Mouse (Mus musculus) T-helper 1 cell (primary cell): ENCODE results near the gene Tmem240.
"Not testable (repeated sequence)": the region's sequence is repeated elsewhere in the genome, so short reads cannot be mapped to it uniquely, and the experiment has no call there.

ENCODE experiments used
- in situ Hi-C: fragments of 300-600 bp; cut with MboI, MseI; formaldehyde crosslinking; loops from one replicate; pipeline ENCODE4 v1.15.1; 2025; ENCODE audit warnings: high pct_unique_total_duplicates

The Tmem240 gene

DNA sequence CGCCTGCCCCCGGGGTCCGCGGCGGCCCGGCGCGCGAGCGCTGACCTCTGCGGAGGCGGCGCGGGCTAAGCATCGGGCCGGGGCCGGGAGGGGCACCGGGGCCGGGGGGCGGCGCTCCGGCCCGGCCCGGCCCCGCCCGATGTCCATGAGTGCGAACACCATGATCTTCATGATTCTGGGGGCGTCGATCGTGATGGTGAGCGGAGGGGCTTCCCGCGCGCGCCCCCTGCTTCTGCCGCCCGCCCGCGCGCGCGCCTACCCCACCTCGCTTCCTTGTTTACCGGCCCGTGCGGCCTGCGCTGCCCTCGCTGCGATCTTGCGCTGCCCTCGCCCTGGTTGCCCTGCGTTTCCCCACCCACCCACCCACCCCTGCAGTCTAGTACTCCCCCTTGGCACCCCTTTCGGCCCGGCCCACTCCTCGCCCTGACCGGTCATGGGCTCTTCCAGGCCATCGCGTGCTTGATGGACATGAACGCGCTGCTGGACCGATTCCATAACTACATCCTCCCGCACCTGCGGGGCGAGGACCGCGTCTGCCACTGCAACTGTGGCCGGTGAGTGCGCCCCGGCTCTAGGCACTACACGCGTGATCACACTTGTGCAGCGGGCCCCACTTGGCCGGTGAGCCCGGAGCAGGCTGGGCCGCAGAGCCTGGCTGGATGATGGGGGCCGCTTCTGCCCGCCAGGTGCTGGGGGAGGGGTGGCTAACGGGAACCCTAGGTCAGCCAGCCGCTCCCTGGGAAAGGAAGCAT lies 527 bp downstream of the Tmem240 start:
- in situ Hi-C loops = loop anchor here (5.0 kb wide), 1 partner anchor 52 kb away; the partner anchor contains the start of gene Tmem88b

DNA sequence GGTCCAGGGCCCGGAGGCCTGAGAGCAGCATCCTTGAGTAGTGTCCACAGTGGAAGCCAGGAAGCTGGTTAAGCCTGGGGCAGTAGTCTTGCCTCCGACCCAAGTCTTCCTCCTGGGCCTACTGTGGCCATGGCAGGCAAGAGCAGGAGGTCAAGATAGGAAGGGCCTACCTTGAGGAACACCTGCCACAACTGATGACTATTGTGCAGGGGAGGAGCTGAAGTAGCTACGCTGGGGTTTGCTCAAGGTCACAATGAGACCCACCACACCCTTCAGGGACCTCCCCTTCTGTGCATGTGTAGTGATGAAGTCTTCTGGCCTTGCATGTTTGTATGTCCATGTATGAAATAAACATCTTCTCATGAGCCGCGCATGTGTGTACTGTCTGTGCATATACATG lies 1.2 kb downstream of the Tmem240 start:
- in situ Hi-C loops = loop anchor here (5.0 kb wide), 1 partner anchor 52 kb away; the partner anchor contains the start of gene Tmem88b

DNA sequence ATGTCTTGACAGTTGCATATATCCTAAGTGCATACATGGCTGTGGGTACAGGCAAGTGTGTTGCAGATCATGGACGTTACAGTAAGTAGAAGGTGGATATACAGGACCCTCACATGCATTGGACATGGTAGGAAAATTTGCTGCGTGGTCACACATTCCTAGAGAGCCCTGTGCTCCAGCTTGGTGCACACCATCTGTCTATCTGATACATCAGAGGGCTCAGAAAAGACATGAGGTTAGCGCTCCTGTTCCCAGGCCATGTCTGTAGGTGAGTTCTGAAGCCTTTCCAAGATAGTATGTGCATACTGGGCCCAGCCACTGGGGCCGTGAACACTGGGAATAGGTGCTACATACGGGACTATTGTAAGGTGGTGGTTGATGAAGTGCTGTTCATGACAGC lies 1.8 kb downstream of the Tmem240 start:
- in situ Hi-C loops = loop anchor here (5.0 kb wide), 1 partner anchor 51 kb away; the partner anchor contains the start of gene Tmem88b

DNA sequence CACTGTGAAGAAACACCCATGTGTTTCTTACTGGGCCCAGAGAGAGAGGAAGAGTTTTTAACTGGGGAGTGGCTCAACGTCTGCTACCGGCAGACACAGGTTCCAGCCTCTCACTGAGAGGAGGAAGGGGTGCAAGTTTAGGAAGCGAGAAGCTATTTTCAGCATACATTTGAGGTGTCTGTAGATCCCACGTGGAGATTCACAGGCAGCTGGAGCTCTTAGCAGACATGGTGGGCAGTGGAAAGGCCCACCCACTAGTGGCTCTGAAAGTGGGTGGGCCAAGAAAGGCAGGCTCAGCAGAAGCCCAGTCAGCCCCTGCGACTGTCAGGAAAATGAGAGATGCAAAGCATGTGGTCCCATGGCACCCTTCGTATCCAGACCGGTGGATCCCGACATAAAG lies 3.7 kb downstream of the Tmem240 start:
- in situ Hi-C loops = loop anchor here (5.0 kb wide), 1 partner anchor 49 kb away; the partner anchor contains the start of gene Tmem88b

DNA sequence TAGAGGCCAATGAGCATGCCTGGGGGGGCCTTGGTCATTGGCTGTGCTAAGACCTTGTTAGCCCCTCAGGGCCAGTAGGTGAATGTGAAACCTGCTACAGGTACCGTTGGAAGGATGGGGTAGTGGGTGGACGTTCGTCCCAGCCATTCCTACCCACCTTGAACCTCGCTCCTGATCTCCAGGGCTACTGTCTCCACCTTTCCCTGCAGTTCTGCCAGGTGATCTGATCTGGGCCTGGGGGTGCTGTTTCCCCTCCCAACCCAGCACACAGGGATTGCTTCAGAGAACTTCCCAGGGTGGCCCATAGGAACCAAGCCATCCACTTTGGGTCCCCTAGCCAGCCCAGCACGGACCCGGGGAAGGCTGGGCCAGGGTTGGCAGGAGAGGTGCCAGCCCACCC lies 4.6 kb downstream of the Tmem240 start:
- in situ Hi-C loops = loop anchor here (5.0 kb wide), 1 partner anchor 48 kb away; the partner anchor contains the start of gene Tmem88b

DNA sequence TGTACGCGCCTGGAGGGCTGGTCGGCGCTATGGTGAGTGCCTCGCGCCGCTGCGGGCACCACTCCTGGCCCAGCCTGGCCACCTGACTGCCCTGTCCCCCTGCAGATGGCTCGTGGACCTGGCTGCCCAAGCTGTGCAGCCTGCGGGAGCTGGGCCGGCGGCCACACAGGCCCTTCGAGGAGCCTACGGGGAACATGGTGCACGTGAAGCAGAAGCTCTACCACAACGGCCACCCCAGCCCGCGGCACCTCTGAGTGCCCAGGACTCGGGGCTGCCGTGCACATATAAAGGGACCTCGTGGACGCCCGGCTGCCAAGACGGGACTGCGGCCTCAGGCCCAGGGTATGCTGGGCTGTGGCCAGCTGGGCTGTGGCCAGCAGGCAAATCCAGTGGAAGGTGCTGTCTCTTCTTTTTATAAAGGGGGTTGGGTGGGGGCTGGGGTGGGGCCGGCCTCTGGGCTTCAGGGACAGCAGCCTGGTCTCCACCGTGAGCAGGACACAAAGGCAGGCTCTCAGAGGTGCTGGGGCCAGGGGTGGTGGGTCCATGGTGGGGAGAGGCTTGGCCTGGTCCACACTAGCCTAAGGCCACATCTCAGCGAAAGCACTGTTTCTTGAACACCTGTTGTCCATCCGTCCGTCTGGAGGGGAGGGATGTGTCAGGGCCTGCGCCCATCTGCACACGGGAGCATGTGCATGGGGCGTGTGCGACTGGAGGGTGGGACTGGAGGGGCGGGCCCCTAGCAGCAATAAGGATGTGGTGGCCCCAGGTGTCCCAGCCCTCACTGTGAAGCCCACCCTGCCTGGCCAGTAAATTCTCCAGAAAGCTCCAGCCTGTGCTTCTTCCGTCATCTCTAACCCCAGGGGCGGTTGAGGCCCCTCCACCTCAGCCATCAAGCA lies 5.4 kb downstream of the Tmem240 start:
- in situ Hi-C loops = loop anchor here (5.0 kb wide), 1 partner anchor 47 kb away; the partner anchor contains the start of gene Tmem88b

DNA sequence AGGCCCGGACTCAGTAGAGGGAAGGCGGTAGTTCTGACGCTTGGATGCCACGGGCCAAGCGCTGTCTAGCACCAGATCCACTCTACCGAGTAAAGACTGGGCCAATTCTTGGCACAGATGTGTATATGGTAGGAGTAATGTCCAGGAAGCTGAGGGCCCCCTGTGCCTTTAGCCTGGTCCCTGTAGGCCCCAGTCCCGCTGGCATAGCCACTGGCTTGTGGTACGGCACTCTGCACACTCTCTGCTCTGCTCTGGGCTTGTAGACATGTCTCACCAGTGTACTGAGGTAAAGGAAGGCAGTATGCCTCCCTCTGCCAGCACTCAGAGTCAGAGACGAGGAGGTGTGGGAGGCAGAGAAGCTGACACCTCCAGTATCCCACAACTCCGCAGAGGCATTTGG lies 6.1 kb downstream of the Tmem240 start:
- in situ Hi-C loops = not testable (repeated sequence)

DNA sequence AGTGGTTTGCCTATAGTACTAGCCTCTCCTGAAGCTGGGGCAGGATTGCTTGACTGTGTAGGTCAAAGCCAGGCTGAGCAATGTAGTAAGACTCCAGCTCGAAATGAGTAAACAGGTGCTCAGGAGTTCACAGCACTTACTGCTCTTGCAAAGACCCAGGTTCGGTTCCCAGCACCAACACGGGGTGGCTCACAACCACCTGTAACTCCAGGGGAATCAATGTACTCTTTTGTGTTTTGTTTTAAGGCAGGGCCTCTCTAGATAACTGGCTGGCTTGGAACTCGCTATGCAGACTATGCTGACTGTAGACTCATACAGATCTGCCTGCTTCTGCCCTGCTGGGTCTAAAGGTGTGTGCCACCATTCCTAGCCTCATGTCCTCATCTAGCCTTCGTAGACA lies 8.1 kb downstream of the Tmem240 start:
- in situ Hi-C loops = no loop called here

DNA sequence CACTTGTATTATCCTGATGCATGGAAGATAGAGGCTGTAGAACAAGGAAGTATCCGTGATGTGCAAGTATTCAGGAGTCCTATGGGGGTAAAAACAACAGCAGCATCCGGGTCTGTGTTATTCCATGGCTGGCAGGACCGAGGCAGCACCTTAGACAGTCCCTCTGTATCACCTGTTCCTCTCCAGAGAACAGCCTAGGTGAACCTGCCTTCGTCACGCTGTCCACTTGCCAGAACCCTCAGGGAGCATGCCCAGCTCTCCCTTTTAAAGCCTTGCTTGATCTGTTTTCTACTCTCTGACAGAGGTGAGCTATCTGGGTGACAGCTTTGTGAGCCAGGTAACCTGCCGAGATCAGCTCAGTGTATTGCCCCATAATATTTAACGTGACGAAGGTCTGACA lies 9.9 kb downstream of the Tmem240 start:
- in situ Hi-C loops = no loop called here

DNA sequence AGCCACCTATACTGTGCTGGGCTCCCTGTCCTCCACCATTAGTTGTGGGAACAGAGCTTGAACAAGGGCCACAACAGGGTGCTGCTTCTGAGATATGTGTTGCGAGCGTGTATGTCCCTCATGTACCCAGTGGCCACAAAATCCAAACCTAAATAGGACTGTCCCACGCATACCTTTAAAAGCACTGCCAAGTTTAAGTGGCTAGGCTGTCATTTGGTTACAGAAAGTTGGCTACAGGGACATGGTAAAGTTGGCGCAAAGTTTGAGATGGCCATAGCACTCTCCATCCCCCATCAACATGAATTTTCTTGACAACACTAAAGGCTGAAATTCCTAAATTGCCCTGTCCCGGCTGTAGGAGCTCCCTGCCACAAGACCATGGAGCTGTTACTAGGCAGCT lies 10.5 kb downstream of the Tmem240 start:
- in situ Hi-C loops = no loop called here

DNA sequence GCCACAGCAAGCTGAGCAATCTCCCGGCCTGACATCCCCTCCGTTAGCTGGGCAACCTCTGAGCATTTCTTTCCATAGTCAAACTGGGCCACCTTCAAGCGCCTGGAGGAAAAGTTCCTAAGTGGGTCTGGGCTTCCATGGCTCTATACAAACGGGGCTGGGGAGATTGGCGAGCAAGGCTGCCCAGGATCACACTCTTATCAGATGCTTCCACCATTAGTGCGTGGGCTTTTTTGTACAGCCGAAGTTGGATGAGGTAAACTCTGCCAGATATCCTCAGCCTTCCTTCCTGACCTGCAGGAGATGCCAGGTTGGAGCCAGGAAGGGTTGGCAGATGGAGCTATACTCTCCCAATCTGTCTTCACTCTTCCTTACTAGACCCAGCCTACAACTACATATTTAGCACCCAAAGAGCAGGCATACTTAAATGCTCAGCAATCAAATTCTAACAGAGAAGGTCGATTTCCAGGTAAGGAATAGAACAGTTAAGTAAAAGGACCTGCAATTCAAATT lies 11.5 kb downstream of the Tmem240 start:
- in situ Hi-C loops = no loop called here

DNA sequence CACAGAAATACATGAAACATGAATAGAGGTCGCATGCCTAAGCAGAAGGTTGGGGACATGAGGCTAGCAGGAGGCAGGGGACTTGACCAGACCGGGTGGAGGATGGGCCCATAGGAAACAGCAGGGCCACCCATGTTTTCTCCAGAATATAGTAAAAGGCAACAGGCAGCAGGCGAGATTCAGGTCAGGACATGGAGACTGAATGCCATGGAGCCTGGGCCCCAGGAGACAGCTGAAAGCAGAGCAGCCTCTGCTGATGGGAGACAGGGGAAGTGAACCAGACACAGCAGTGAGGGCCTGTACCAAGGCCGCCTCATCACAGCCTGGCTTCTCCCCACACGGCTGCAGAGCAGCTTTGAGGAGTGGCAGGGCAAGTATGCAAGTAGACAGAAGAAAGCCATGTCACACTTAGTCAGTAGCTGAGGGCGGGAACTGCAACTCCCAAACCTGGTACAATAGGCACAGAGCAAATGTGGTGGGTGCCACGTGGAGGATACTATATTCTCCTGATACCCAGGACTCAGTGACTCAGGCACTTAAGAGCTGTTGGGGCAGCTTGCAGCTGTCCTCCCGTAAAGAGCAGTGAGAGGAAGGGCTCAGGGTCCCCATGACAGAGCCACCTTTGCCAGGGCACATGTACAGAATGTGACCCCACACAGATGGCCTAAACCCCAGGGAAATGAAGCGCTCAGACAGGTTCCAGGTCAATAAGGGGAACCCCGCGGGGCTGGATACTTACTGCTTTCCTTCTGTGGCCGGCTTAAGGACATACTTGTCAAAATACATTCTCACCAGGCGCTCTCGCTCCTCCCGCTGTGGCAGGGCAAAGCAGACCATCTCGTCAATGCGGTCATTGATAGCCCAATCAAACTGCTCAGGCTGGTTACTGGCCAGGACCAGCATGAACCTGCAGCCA lies 12.2 kb downstream of the Tmem240 start:
- in situ Hi-C loops = no loop called here

DNA sequence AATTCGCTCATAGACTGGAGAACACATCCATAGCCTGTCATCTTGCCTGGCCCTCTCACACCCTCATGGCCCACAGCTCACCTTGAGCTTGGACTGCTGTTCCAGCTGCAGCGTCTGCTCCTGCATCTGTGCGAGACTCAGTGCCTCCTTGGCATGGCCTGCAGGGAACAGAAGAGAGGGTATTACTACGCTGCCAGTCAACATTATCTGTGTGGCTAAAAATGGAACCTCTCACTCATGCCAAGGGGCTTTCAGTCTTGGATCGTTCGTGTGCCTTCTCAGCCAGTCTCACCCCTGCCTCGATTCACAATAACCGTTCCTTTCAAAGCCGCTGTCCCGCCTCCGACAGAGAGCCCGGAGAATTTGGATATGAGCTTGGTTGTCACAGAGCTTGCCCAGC lies 22.4 kb downstream of the Tmem240 start:
- in situ Hi-C loops = no loop called here

DNA sequence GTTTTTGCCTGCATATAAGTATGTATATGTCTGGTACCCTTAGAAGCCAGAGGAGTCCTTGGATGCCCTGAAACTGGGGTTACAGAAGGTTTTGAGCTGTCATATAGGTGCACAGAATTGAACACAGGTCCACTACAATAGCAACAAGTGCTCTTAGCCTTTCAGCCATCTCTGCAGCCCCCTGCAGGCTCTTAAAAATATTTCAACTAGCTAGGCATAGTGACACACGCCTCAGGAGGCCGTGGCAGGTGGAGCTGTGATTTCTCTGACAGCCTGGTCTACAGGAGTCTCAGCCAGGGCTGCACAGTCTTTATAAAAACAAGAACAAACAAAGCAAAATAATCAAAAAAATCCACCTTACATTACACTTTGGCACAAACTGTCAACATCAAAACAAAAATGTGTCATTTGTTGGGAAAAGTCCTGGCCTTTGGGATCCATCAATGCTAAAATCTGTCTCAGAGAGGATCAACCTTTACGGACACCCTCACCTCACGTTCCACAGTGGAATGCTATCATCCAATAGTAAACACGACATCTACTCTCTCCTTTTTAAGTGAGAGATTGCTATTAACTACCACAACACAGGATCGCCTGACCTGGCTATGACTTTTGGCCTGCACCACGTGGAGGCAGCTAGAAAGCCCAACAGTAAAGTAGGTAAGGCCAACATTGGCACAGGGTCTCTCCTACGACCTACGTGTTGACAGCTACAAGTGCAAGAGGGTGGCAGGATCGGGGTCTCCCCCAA lies 25.4 kb downstream of the Tmem240 start:
- in situ Hi-C loops = no loop called here

DNA sequence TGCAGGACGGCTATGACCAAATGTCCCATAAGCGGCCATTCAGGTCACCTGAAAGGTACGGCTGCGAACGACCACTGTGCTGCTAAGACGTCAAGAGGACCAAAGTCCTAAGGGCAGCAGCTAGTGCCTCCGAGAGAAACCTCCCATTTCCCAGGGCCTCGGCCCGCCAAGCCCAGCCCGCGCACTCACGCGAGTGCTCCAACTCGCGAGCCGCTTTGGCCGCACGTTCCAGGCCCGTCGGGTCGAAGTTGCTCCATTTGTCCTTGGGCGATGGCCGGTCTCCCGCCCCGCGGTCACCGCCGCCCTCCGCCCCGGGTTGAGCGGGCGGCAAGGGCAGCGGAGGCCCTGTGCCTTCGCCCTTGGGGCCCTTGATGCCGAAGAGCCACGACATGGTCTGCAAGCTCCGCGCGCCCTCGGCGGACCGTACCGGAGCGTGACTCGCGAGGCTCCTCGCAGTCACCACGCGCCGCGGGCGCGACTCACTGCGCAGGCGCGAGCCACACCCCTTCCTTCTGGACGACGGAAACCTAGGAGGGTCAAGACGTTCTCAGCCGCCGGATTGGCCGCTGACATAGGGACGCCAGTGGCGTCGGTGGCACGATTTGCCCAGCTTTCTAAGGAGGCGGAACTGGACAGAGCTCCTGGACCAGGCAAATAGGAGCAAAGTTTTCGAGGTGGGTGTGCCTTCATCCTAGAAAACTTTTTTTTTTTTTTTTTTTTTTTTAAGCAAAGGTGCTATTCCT lies 26.2 kb downstream of the Tmem240 start, which contains the start of gene Atad3a:
Gene Atad3a (minus strand): TSS at position 481 of the 743 bp plus-strand sequence.
- in situ Hi-C loops = no loop called here

DNA sequence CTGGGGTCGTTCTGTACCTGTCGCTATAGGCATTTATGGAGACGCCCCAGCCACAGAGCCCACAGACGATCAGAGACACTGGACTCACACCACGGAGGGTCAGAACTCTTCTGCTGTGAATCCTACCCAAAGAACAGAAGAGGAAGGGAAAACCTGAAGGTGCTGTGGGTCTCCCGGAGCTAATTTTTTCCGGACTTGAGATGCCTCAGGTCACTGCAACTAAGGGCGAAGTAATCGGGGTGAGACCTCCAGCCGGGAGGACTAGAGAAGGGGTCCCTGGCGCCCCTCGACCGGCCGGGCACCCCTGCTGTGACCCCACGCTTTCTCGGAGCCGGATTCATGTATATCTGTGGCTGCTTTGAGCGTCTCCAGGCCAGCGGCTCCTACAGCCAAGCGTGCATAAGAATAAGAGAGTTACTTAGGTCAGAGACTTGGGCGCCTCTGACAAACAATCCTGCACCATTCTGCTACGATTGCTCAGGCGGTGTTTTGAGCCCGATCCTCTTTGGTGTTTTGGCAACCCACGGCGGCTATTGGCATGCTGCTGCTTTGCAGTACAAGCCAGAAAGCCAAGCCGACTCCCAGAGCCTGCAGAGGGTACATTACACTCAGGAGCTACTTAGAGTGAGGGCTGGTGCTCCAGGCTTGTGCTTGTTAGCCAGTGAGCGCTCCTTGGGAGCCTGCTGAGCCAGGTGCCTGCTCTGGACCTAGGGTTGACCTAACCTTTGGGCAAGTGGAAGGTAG lies 26.9 kb downstream of the Tmem240 start:
- in situ Hi-C loops = no loop called here

DNA sequence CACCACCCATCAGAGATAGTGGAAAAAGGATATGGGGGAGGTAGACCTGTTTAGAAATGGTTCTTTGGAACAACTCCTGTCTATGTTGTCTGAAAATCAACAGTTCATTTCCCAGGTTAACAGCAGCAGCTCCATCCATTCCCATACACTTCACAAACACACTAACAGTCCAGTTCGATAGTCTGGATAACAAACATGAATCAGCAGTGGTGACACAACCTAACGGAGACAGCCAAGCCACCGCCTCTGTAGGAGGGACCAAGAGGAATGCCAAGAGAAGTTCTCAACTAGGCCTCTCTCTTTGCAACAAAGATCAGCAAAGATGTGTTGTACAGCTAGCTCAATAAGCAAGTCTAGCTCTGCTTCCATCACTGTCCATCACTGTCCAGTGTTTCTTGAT lies 27.8 kb downstream of the Tmem240 start:
- in situ Hi-C loops = no loop called here

DNA sequence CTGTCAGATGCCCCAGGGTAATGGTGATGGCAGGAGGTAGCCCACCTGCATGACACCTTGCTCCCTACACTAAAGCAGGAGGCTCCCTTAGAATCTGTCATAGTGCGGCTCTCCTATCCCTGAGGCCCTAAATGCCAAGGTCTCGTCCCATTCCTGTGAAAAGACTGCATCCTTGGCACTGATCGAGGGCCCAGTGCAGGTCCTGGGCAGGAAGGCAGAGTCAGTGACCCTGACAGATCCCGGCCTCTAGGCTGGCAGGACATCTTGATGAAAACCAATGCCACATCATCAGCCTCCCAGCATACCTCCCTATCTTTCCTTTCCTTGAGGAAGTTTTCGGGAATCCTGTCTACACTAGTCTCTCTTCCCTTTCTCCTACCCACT lies 34.9 kb downstream of the Tmem240 start:
- in situ Hi-C loops = no loop called here
